Comparison of ENCODE assay signal across 9 mouse cellular contexts in genomic region chr2:109694838-109695225, GRCm38 (mm10). TPM values are rescaled to one million over a fixed set of nuclear protein-coding genes. Genes with fewer than 3 reads are reported as not detected.
DNase-seq lines count a peak whose midpoint lies in the region; ATAC-seq and TF ChIP-seq lines count a peak whose summit lies in the region.
"Had no signal": no experiment of that assay in that cellular context is flagged by ENCODE, and none has a peak within 500 bp of the region (broad histone marks: within the 10 kb centered on the region; RNA-seq: fewer than 3 reads in every experiment).

No protein-coding gene starts in this region.

- H3K4me3 ChIP-seq in embryonic facial prominence, embryonic 10.5 days = peak overlapping the region; percentile 74
- H3K4me3 ChIP-seq in limb, embryonic 11.5 days (ENCODE audit: low read depth, low read length) = peak overlapping the region; percentile 62
- H3K4me3 ChIP-seq in midbrain, embryonic 13.5 days (replicated peaks) = peak overlapping the region; percentile 62
- no peak overlapping the region for H3K4me3 ChIP-seq in testis, adult 2 months (ENCODE audit: control insufficient read depth, low read depth, low read length)

- H3K9me3 ChIP-seq in embryonic facial prominence, embryonic 10.5 days = no peaks in the 10 kb centered on the region
- no peaks in the 10 kb centered on the region for H3K9me3 ChIP-seq in limb, embryonic 11.5 days (ENCODE audit: control insufficient read depth, low read length)
- H3K9me3 ChIP-seq in midbrain, embryonic 13.5 days = no peaks in the 10 kb centered on the region

- H3K4me1 ChIP-seq in embryonic facial prominence, embryonic 10.5 days = peaks cover 44% of the 10 kb centered on the region
- H3K4me1 ChIP-seq in limb, embryonic 11.5 days (ENCODE audit: control insufficient read depth, insufficient read depth, low read length) = peaks cover 13% of the 10 kb centered on the region
- peaks cover 33% of the 10 kb centered on the region for H3K4me1 ChIP-seq in midbrain, embryonic 13.5 days (replicated peaks)
- peaks cover 5% of the 10 kb centered on the region for H3K4me1 ChIP-seq in testis, adult 2 months (ENCODE audit: control insufficient read depth, insufficient read depth, low read length)

- 0 out of 2 replicates have a peak overlapping the region, but pooled peaks have one; percentile 83 for H3K27ac ChIP-seq in embryonic facial prominence, embryonic 10.5 days (replicated peaks)
- no peak overlapping the region for H3K27ac ChIP-seq in limb, embryonic 11.5 days (replicated peaks; ENCODE audit: low read depth, low read length)
- H3K27ac ChIP-seq in midbrain, embryonic 13.5 days = no peak overlapping the region
- no peak overlapping the region for H3K27ac ChIP-seq in testis, adult 2 months (ENCODE audit: control insufficient read depth, insufficient read depth, low read depth, low read length)
- H3K27ac ChIP-seq: macrophage had no signal

- peaks cover 60% of the 10 kb centered on the region for H3K27me3 ChIP-seq in embryonic facial prominence, embryonic 10.5 days (replicated peaks; ENCODE audit: low read depth, poor library complexity, severe bottlenecking)
- no peaks in the 10 kb centered on the region; the same call in 1 of the 2 replicates for H3K27me3 ChIP-seq in limb, embryonic 11.5 days (ENCODE audit: control insufficient read depth, insufficient read depth, low read length)
- H3K27me3 ChIP-seq in midbrain, embryonic 13.5 days = peaks cover 23% of the 10 kb centered on the region
- no peaks in the 10 kb centered on the region for H3K27me3 ChIP-seq in testis, adult 2 months (ENCODE audit: control insufficient read depth, insufficient read depth, low read length)

- TF ChIP-seq POLR2A in testis, adult 2 months (IDR thresholded peaks at IDR 0.05; ENCODE audit: control insufficient read depth, low read depth, low read length) = no peak

- peak; percentile 71; the same call in 1 of the 2 replicates for ATAC-seq in limb, embryonic 11.5 days (ENCODE audit: insufficient number of reproducible peaks, low FRiP score, low TSS enrichment, low read depth)
- peak; percentile 73 for ATAC-seq in midbrain, embryonic 13.5 days

- peak; percentile 82 to 88 for DNase-seq in left cerebral cortex, adult 18-20 months (ENCODE audit: low spot score in 2 of 2)
- DNase-seq in left cerebral cortex, adult 11 months (ENCODE audit: low spot score) = no peak
- peak; percentile 91 for DNase-seq in embryonic facial prominence, embryonic 10.5 days (ENCODE audit: low spot score)
- peak; percentile 66 to 79 for DNase-seq in heart, adult 18-20 months
- peak; percentile 68 for DNase-seq in kidney, adult 18-20 months
- peak; percentile 93 for DNase-seq in limb, embryonic 11.5 days (ENCODE audit: low spot score)

- no peaks in the 10 kb centered on the region for H3K36me3 ChIP-seq in embryonic facial prominence, embryonic 10.5 days (replicated peaks)
- H3K36me3 ChIP-seq in limb, embryonic 11.5 days (ENCODE audit: control insufficient read depth, insufficient read depth, low read length) = no peaks in the 10 kb centered on the region
- no peaks in the 10 kb centered on the region for H3K36me3 ChIP-seq in midbrain, embryonic 13.5 days
- H3K36me3 ChIP-seq in testis, adult 2 months (ENCODE audit: control insufficient read depth, insufficient read depth, low read length) = no peaks in the 10 kb centered on the region

- peak overlapping the region; percentile 84 for H3K4me2 ChIP-seq in limb, embryonic 11.5 days (ENCODE audit: low read depth, severe bottlenecking)
- peak overlapping the region; percentile 91 for H3K4me2 ChIP-seq in midbrain, embryonic 13.5 days (replicated peaks)

- TF ChIP-seq CTCF in testis, adult 2 months (IDR thresholded peaks at IDR 0.05; ENCODE audit: control insufficient read depth, insufficient read depth, insufficient replicate concordance, low read depth, low read length) = peak; percentile 57; the same call in 1 of the 2 replicates

- WGBS in embryonic facial prominence, embryonic 10.5 days = under 1% methylated on average over 12 of the region's 12 CpGs
- WGBS in limb, embryonic 11.5 days = 0% methylated on average over 12 of the region's 12 CpGs
- whole genome bisulfite sequencing in midbrain, embryonic 13.5 days = under 1% methylated on average over 12 of the region's 12 CpGs

- H3K9ac ChIP-seq in limb, embryonic 11.5 days (ENCODE audit: low read length) = peak overlapping the region; percentile 34
- H3K9ac ChIP-seq in midbrain, embryonic 13.5 days (replicated peaks) = peak overlapping the region; percentile 64

RNA-seq across cellular contexts. Expression of gene Bdnf, which starts 20.3 kb away (rescaled TPM):
- total RNA-seq in left cerebral cortex, adult 18-20 months (2021) = 10 to 100 TPM; 30.0 to 40.0 TPM
- polyA plus RNA-seq in embryonic facial prominence, embryonic 10.5 days (2016; fragmentation: Nextera tagmentation; extraction: Ambion mirVana) = 3.0 and 3.4 TPM in 2 replicates
- total RNA-seq in heart, adult 18-20 months (2021) = 1 to 10 TPM; 3.2 to 4.1 TPM
- polyA plus RNA-seq in limb, embryonic 11.5 days (2014; fragmentation: Nextera tagmentation; extraction: Ambion mirVana) = 5.9 and 6.8 TPM in 2 replicates
- 2.8 and 3.7 TPM in 2 replicates for polyA plus RNA-seq in midbrain, embryonic 13.5 days (2015; fragmentation: Nextera tagmentation; extraction: Ambion mirVana)
- 0.02 and 0.05 TPM in 2 replicates for polyA plus RNA-seq in testis, adult 2 months (2012; rRNA removed)
- polyA plus RNA-seq: macrophage had no signal
